Mouse (Mus musculus): ENCODE data around the gene Mast3.

- TF ChIP-seq CTCF (IDR thresholded peaks at IDR 0.05; ENCODE audit: extremely low read depth, insufficient read depth, insufficient read length, insufficient replicate concordance): no peak
- no peak for TF ChIP-seq POLR2A (IDR thresholded peaks at IDR 0.05; ENCODE audit: low read depth, low read length)
These were observed 33.6 kb downstream of the Mast3 start for GRCm38 (mm10) chr8:70771217-70771616.

Measured in spleen, adult 2 months (tissue).